Mouse (Mus musculus): ENCODE data around the gene Nup62. TPM values are rescaled to one million over a fixed set of nuclear protein-coding genes. Genes with fewer than 3 reads are reported as not detected.

Nup62 gene
- total RNA-seq, 2 experiments from 2014 or later, result 27.3 to 30.4 TPM

- DNase-seq (ENCODE audit: low spot score in 2 of 2), result no peak
Observed at GRCm38 (mm10) chr7:44845006-44845405, 29.1 kb downstream of the Nup62 start.

GRCm38 (mm10) chr7:44846804-44847203 is 30.9 kb downstream of the Nup62 start:
- DNase-seq (ENCODE audit: low spot score in 2 of 2), result no peak
- intact Hi-C loops (cut with DNase I), result no loop called here

More at GRCm38 (mm10) chr7:44845006-44845405, 29.1 kb downstream of the Nup62 start:
- intact Hi-C loops (cut with DNase I), result no loop called here

- intact Hi-C loops (cut with DNase I), result no loop called here
Observed at GRCm38 (mm10) chr7:44847772-44848171, 31.9 kb downstream of the Nup62 start.

DNA sequence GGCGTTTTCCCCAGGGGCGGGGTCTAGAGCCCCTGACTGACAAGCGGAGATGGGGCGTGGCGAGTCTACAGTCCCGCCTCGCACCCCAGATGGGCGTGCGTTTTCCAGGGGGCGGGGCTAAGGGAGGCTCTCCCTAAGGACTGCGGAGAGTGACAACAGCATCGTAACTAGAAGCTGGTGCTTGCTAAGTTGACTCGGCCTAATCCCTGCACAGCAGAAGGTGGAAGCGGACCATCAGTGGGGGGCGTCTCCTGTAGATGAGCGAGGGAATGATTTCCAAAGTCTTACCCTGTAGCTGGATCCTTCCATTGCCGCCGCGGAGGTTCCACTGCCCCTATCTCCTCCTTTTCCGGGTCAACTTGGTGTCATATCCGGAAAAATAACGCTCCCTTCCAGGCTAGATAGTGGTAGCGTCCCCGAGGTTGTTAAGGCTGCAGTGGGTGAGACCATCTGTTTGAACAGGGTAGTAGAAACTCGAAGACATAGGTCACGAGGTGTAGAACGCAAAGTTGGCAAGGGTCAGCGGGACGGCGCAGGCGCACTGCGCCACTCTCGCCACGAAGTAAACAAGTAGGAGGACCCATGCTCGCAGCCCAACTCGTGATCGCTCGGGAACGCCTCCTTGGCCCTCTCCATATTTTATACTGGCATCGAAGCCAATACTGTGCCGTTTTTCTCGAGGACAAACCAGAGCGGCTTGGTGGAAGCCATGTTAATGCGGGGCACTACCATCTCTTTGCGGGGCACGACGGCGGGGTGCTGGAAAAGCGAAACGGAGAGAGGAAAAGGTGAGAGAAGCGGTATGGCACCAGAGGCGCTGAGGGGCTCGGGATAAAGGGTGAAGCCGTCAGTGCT is 32.9 kb downstream of the Nup62 start, which contains the start of the genes Akt1s1 and Tbc1d17:
Akt1s1 (plus strand) TSS at position 431 of the 855 bp plus-strand sequence.
Tbc1d17 (minus strand) TSS at position 519 of the 855 bp plus-strand sequence.
- peak; percentile 99 to 100 for DNase-seq (ENCODE audit: low spot score in 2 of 2)

More at GRCm38 (mm10) chr7:44847772-44848171, 31.9 kb downstream of the Nup62 start:
- DNase-seq (ENCODE audit: low spot score in 2 of 2), result no peak

GRCm38 (mm10) chr7:44849416-44850111 is 33.7 kb downstream of the Nup62 start:
- DNase-seq (ENCODE audit: low spot score in 2 of 2), result peak; percentile 91 to 96
- intact Hi-C loops (cut with DNase I), result loop anchor here (1.0 kb wide), 1 partner anchor 41 kb away; no protein-coding TSS in a partner anchor

More for the DNA sequence above, 32.9 kb downstream of the Nup62 start, which contains the start of the genes Akt1s1 and Tbc1d17:
- intact Hi-C loops (cut with DNase I), result loop anchor here (1.0 kb wide), 1 partner anchor 42 kb away; no protein-coding TSS in a partner anchor

GRCm38 (mm10) chr7:44850146-44850545 is 34.3 kb downstream of the Nup62 start:
- peak; percentile 78 for DNase-seq (ENCODE audit: low spot score in 2 of 2)

GRCm38 (mm10) chr7:44850789-44851624 is 35.1 kb downstream of the Nup62 start:
- intact Hi-C loops (cut with DNase I), result no loop called here
- no peak for DNase-seq (ENCODE audit: low spot score in 2 of 2)

More at GRCm38 (mm10) chr7:44850146-44850545, 34.3 kb downstream of the Nup62 start:
- intact Hi-C loops (cut with DNase I), result no loop called here

DNA sequence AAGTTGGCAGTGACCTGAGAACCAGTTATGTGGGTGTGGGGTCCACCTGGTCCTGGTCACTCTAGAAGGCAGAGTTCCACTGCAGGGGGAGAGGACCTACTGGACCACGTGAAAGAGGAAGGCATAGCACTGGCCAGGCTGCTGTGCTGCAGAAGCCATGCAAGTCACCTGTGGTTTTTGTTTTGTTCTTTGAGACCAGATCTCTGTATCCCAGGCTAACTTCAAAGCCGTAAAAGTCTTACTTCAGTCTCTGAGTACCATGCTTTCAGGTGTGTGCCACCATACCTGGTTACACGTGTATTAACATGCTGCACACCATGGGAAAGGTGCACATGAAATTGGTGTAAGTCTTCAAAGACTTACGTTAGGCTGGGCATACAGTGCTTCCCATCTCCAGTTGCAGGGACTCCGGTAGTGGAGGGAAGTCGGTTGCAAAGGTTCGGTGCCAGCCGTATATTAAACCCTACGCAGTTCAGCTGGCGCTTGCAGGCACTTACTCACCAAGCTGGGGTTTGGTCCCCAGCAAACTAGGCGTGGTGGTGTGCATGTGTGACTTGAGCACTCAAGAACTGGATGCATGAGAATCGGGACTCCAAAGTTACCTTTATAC is 35.8 kb downstream of the Nup62 start:
- DNase-seq (ENCODE audit: low spot score in 2 of 2), result no peak
- intact Hi-C loops (cut with DNase I), result no loop called here

DNA sequence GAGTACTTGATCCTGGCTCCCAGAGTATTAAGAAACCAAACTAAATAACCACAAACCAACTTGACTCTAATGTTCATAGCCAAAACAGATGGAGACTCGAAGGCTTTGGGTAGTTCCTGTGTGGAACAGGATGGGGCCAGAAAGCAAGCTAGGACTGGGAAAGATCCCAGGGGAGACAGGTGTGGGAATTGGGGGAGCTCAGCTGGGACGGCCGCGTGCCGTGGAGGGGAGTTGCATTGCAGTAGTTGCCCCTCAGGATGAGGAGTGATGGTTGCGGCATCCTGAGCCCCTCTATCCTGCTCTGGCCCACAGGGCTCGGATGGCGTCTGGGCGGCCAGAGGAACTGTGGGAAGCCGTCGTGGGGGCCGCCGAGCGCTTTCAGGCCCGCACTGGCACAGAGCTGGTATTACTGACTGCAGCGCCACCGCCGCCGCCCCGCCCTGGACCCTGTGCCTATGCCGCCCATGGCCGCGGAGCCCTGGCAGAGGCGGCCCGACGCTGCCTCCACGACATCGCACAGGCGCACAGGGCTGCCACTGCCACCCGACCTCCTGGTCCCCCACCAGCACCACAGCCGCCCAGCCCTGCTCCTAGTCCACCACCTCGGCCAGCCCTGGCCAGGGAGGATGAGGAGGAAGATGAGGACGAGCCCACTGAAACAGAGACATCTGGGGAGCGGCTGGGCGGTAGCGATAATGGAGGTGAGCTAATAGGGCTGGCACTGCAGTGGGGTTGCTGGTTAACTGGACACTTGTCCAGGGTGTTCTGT is 36.6 kb downstream of the Nup62 start:
- DNase-seq (ENCODE audit: low spot score in 2 of 2), result no peak
- intact Hi-C loops (cut with DNase I), result no loop called here

DNA sequence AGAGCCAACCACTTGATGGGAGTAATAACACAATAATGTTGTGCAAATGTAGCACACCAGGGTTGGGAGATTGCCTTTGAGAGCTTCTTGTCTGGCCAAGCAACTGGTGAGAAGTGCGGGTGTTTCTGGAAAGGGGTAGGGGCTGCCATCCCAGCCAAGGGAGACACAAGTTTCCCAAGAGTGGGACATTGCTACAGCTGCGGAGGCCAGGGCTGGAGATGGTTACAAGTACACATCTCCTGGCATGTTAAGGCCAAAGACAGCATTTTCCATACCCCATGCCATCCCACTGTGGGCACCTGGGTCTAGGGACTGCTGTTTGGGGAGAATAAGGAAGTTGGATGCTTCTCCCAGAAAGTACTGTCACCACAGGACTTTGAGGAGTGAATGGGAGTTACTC is 37.2 kb downstream of the Nup62 start:
- DNase-seq (ENCODE audit: low spot score in 2 of 2), result no peak
- intact Hi-C loops (cut with DNase I), result no loop called here

DNA sequence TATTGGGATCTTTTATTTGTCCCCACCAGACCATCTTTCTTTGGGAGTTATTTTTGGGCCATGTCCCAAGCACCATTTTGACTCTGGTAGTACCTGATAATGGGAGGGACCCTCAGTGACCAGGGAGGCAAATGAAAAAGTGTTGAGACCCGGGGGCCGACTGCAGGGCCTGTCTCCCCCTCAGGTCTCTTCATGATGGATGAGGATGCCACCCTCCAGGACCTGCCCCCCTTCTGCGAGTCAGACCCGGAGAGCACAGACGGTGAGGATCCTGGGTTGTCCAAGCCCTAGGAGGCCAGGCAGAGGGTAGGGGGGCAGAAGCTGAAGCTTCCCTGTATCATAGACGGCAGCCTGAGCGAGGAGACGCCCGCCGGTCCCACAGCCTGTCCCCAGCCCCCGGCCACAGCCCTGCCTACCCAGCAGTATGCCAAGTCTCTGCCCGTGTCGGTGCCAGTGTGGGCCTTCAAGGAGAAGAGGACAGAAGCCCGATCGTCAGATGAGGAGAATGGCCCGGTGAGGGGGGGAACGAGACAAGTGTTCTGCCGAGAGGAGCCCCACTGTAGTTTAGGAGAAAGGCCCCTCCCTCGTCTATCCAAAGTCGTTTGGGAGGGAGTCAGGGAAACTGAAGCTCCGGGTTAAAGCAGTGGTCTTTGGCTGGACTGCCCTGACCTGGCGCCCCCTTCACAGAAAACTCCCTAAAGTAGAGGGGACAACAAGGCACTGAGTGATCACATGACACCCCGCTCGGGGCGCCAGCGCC is 37.9 kb downstream of the Nup62 start:
- intact Hi-C loops (cut with DNase I), result no loop called here

DNA sequence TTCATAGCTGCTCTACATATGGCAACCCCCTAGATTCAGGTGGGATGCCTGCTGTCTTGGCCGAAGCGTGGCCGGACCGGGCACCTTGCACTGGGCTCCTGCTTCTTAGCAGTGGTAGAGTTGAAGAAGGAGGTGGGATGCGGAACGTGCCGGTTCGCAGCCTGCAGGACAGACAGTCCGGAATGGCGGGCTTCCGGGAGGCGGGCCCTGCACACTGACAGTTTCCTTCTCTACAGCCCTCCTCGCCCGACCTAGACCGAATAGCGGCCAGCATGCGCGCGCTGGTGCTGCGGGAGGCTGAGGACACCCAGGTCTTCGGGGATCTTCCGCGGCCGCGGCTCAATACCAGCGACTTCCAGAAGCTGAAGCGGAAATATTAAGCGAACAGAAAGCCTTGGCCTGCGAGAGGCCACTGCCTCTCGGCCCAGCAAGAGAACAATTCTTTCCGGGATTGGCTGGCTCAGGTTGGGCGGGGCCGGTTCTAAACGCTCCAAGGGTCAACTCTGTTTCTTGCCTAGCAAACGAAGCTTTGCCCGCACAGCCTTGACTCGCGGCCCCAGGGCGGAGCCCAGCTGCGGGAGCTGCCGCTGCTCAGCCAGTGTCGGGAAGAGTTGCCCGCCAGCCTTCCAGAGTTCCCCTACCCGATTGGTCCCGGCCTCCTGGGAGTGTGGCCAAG is 38.6 kb downstream of the Nup62 start:
- DNase-seq (ENCODE audit: low spot score in 2 of 2), result peak; percentile 70 to 75
- intact Hi-C loops (cut with DNase I), result no loop called here

More for the DNA sequence above, 37.9 kb downstream of the Nup62 start:
- DNase-seq (ENCODE audit: low spot score in 2 of 2), result no peak

DNA sequence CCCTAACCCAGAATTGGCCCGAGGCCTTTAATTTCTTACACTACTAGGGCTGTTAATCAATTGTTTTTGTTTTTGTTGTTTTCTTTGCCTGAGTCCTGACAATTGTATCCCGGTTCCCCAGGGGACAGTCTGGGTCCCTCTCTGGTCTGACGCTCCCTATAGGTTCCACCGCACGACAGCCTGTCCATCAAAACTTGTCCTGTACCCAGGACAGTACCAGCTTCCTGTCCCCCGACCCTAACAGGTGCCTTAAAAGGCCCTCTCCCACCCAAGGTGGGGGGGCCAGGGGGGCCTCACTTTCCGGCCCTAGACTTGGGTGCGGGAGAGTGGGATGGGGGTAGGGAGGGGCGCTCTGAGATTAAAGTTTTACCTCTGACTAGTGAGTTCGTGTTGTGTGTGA is 39.1 kb downstream of the Nup62 start:
- intact Hi-C loops (cut with DNase I), result no loop called here
- no peak for DNase-seq (ENCODE audit: low spot score in 2 of 2)

DNA sequence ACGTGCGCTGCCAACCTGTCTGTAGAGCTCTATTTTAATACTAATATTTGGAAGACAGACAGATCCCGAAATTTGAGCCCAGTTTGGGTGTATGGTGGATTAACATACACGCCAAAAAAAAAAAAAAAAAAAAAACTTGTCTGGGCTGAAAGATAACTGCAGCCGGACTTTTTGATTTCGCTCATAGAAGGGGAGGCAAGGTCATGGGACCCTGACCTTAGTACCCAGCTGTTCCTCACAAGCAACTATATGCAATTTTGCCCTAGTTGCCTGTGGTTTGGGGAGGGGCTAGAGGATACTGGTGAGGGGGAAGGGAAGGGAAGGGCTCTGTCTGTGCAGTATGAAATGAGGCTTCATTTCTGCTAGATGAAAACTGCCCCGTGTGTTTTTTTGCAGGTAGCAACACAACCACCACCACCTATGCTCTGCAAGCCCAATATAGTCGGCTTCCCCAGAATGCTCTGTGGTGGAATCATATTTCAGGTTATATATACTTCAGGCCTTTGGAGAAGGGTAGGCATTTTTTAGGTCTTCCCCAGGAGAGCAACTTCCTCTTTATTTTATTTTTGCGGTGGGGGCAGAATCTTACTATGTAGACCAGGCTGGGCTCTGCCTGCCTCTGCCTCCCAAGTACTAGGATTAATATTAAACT is 40.5 kb downstream of the Nup62 start:
- intact Hi-C loops (cut with DNase I), result no loop called here
- DNase-seq (ENCODE audit: low spot score in 2 of 2), result no peak

DNA sequence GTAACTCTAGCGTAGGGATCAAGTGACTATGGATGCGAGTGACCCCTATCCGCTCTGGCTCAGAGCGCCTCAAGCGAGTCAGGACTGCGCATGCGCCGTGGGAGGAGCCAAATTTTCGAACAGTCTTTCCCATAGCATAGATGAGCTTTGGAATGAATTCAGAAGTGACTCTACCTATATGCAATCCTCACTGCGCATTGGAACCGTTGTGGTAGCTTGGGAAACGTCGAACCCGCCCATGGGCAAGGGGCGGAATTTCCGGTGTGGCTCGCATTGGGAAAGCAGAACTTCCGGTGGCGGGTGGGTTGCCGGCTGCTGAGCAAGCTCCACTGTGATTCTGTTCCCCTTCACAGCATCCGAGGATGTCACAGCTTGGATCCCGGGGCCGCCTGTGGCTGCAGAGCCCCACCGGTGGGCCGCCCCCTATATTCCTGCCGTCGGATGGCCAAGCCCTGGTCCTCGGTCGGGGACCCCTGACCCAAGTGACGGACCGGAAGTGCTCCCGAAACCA is 41.2 kb downstream of the Nup62 start, which contains the start of gene Pnkp:
Pnkp (plus strand) TSS at position 98 of the 511 bp plus-strand sequence.
- peak; percentile 92 to 97 for DNase-seq (ENCODE audit: low spot score in 2 of 2)
- intact Hi-C loops (cut with DNase I), result loop anchor here (1.0 kb wide), 1 partner anchor 12 kb away; the partner anchor contains the start of gene Ptov1

GRCm38 (mm10) chr7:44857905-44858304 is 42.0 kb downstream of the Nup62 start:
- intact Hi-C loops (cut with DNase I), result loop anchor here (1.0 kb wide), 1 partner anchor 11 kb away; the partner anchor contains the start of gene Ptov1

More at GRCm38 (mm10) chr7:44857905-44858304, 42.0 kb downstream of the Nup62 start:
- DNase-seq (ENCODE audit: low spot score in 2 of 2), result no peak
